Mouse (Mus musculus) monocyte, adult 5-6 weeks (primary cell): ENCODE results near the gene Pga5. TPM values are rescaled to one million over a fixed set of nuclear protein-coding genes. Genes with fewer than 3 reads are reported as not detected.

Experiments used
- ATAC-seq: fragments of 153-309, 156-312 bp; replicated peaks from 2 replicates; pipeline ENCODE4 v1.8.0; 2017; ENCODE audit warnings: mild to moderate bottlenecking; ENCODE audit not compliant: low TSS enrichment, insufficient number of reproducible peaks, severe bottlenecking, poor library complexity, low FRiP score
- total RNA-seq: library from RNA; stranded (forward); fragments of 200-1000, 200-491, 200-594 nt; gene quantifications from 3 replicates; pipeline ENCODE4 v1.2.3, GENCODE M21; 2017

Pga5 gene
- total RNA-seq, 1 experiment from 2014 or later, result not detected

DNA sequence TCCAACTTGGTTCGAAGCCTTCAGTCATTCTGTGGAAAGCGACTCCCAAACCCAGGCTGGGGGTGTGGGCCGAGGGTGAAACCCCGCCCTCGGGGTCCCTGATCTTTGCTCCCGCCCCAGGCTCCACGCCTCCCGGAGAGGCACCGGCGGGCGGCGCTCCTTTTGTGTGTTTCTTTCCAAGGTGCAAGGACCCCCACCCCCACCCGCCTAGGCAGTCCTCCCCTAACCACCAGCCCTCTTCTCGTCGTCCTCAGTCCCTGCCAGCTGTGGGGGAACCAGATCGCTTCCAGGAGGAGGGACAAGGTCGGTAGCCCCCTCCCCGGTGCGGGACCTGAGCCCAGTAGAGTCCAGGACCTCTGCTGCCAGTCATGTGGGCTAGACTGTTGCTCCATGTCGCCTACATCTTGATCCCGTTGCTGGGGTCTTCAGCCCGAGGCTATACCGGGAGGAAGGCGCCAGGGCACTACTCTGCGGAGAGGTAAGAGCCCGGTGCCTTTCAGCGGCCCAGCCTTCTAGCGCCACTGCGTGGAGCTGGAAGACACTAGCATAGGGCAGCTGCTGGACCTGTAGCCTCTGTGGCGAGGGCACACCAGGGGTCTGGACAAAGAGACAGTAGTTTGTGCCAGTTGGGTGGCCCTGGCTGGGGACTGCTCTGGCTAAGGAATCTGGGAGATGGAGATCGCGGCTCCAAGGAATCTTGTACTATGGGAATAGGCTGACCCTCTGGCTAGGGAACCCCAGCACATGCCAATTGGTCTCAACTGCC is 43.6 kb downstream of the Pga5 start, which contains the start of gene Vwce:
TSS of gene Vwce (plus strand) at position 108 of the 766 bp plus-strand sequence.
- no peak for ATAC-seq

Other genes with a start within 250 kb of the Pga5 start
- 0.21 to 0.29 TPM in 2 of 3 replicates, not detected in the other for gene Lrrc10b, start 220.6 kb downstream of the Pga5 start, total RNA-seq
- 0.67 TPM in 1 of 3 replicates, not detected in the others for gene Ppp1r32, start 195.1 kb downstream of the Pga5 start, total RNA-seq
- 49.1 to 87.5 TPM (median 69.3 TPM) in 3 replicates for gene Cpsf7, start 152.8 kb downstream of the Pga5 start, total RNA-seq
- gene Sdhaf2, start 151.9 kb downstream of the Pga5 start, total RNA-seq, result 47.3 to 75.9 TPM (median 53.7 TPM) in 3 replicates
- gene Tmem216, start 121.8 kb downstream of the Pga5 start, total RNA-seq, result 1.3 to 2.6 TPM in 2 of 3 replicates, not detected in the other
- 18.9 to 42.4 TPM (median 29.1 TPM) in 3 replicates for gene Cyb561a3, start 100.9 kb downstream of the Pga5 start, total RNA-seq
- 0.48 to 7.5 TPM (median 5.7 TPM) in 3 replicates for gene Tmem138, start 100.7 kb downstream of the Pga5 start, total RNA-seq
- 228 to 236 TPM (median 231 TPM) in 3 replicates for gene Ddb1, start 72.7 kb downstream of the Pga5 start, total RNA-seq
- gene Tkfc, start 72.4 kb downstream of the Pga5 start, total RNA-seq, result 2.1 to 4.3 TPM (median 2.8 TPM) in 3 replicates
- gene Vwce, start 43.9 kb downstream of the Pga5 start, total RNA-seq, result not detected in 3 replicates
- gene Vps37c, start 10.7 kb upstream of the Pga5 start, total RNA-seq, result 7.3 to 22.2 TPM (median 18.7 TPM) in 3 replicates
- gene Cd5, start 60.9 kb upstream of the Pga5 start, total RNA-seq, result 1.0 to 3.1 TPM in 2 of 3 replicates, not detected in the other
- gene Cd6, start 152.0 kb upstream of the Pga5 start, total RNA-seq, result 1.8 to 3.3 TPM (median 2.2 TPM) in 3 replicates
- 23.9 to 28.8 TPM (median 26.8 TPM) in 3 replicates for gene Slc15a3, start 161.7 kb upstream of the Pga5 start, total RNA-seq
- gene Tmem132a, start 191.9 kb upstream of the Pga5 start, total RNA-seq, result 0.58 TPM in 1 of 3 replicates, not detected in the others
- gene Tmem109, start 203.9 kb upstream of the Pga5 start, total RNA-seq, result 32.4 to 64.6 TPM (median 53.0 TPM) in 3 replicates
- 74.0 to 103 TPM (median 96.6 TPM) in 3 replicates for gene Prpf19, start 217.2 kb upstream of the Pga5 start, total RNA-seq
- gene Zp1, start 242.6 kb upstream of the Pga5 start, total RNA-seq, result not detected in 3 replicates